Mouse (Mus musculus) forebrain, embryonic 13.5 days (tissue): ENCODE results near the gene Armc7. TPM values are rescaled to one million over a fixed set of nuclear protein-coding genes. Genes with fewer than 3 reads are reported as not detected.
"Not testable (repeated sequence)": the region's sequence is repeated elsewhere in the genome, so short reads cannot be mapped to it uniquely, and the experiment has no call there.

ENCODE experiments used
- ATAC-seq: fragments of 200-750 bp; cut with Nextera tagmentation; 2 replicates; pipeline ENCODE4 v1.8.0; 2017
- H3K27ac ChIP-seq: fragments of 300-500 bp; sonication (generic); 2 replicates; pipeline ENCODE4 v1.5.1; 2015; ENCODE audit warnings: inconsistent platforms, mild to moderate bottlenecking, moderate library complexity
- H3K27me3 ChIP-seq: fragments of 300-500 bp; sonication (generic); 2 replicates; pipeline ENCODE4 v1.6.1; 2015; ENCODE audit warnings: mild to moderate bottlenecking, inconsistent platforms
- H3K36me3 ChIP-seq: fragments of 300-500 bp; sonication (generic); 2 replicates; pipeline ENCODE4 v1.6.1; 2015; ENCODE audit warnings: mild to moderate bottlenecking, inconsistent platforms; ENCODE audit not compliant: poor library complexity, severe bottlenecking
- H3K4me1 ChIP-seq: fragments of 300-500 bp; sonication (generic); 2 replicates; pipeline ENCODE4 v1.6.1; 2015; ENCODE audit warnings: inconsistent platforms
- H3K4me2 ChIP-seq: fragments of 300-500 bp; sonication (generic); 2 replicates; pipeline ENCODE4 v1.6.1; 2015; ENCODE audit warnings: inconsistent platforms, mild to moderate bottlenecking, moderate library complexity
- H3K4me3 ChIP-seq: fragments of 300-500 bp; sonication (generic); 2 replicates; pipeline ENCODE4 v1.5.1; 2015; ENCODE audit warnings: mild to moderate bottlenecking, inconsistent platforms
- H3K9ac ChIP-seq: fragments of 300-500 bp; sonication (generic); 2 replicates; pipeline ENCODE4 v1.6.1; 2015; ENCODE audit warnings: mild to moderate bottlenecking, inconsistent platforms
- H3K9me3 ChIP-seq: fragments of 300-500 bp; sonication (generic); replicated peaks from 2 replicates; pipeline ENCODE4 v1.6.1; 2016; ENCODE audit warnings: inconsistent platforms
- WGBS: fragments of 180-500 bp; shearing (Covaris S2); methylation state at CpG from one replicate; pipeline ENCODE4 v1.1.7; 2015; 5-methylcytosine and 5-hydroxymethylcytosine counted together
- polyA plus RNA-seq: library from polyadenylated mRNA; unstranded; fragments of >200 nt; fragmentation: Nextera tagmentation; extraction: Ambion mirVana; gene quantifications from 2 replicates; pipeline ENCODE4 v1.2.1, GENCODE M21; 2015

The Armc7 gene
- polyA plus RNA-seq, 1 experiment from 2014 or later = 11.3 TPM

DNA sequence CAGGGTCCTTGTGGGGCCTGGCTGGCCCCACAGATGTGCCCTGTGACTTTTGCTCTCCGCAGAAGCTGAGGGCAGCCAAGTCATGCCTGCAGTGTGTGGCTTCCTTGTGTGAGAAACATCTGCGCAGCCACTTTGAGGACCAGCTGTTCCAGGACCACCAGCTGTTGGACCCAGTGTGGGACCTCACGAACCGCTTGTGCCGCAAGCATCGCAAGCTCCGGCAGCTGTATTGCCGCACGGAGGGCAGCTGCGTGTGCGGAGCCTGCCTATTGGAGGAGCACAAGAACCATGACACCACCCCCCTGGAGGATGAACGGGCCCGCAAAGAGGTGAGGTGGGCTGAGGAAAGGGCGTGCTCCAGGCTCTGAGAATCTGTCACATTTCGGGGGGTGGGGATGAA, 34.0 kb upstream of the Armc7 start:
- Histone ChIP-seq H3K4me3 (no peak overlapping the region), H3K9me3 (peaks cover 7% of the 10 kb centered on the region), H3K4me1 (peaks cover under 1% of the 10 kb centered on the region), H3K27ac (no peak overlapping the region), H3K9ac (no peak overlapping the region), H3K36me3 (no peaks in the 10 kb centered on the region), H3K4me2 (no peak overlapping the region), H3K27me3 (no peaks in the 10 kb centered on the region)
- WGBS = 54% methylated on average over 15 of the region's 15 CpGs
- ATAC-seq = no peak

DNA sequence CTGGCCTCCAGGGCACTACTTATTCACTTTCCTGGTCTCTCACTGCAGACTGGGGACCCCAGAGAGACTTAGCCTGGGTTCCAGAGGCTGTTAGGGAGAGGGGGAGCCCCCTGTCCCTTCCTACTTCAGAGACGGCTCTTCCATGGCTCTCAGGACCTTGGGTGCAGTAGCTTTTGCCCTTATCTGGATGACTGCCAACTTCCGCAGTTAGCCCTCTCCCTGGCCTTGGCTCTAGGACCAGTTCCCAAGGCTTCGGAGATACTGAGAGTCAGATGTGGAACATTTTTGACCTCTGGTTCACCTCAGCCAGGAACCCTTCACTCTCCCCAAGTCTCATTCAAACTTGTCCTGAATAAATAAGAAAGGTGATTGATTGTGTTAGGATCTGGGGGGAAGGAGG, 28.6 kb upstream of the Armc7 start:
- Histone ChIP-seq H3K36me3 (no peaks in the 10 kb centered on the region), H3K9ac (no peak overlapping the region), H3K27me3 (no peaks in the 10 kb centered on the region), H3K9me3 (no peaks in the 10 kb centered on the region), H3K27ac (no peak overlapping the region), H3K4me1 (no peaks in the 10 kb centered on the region), H3K4me3 (no peak overlapping the region), H3K4me2 (no peak overlapping the region)
- WGBS = 81% methylated on average over 3 of the region's 3 CpGs
- no peak for ATAC-seq

DNA sequence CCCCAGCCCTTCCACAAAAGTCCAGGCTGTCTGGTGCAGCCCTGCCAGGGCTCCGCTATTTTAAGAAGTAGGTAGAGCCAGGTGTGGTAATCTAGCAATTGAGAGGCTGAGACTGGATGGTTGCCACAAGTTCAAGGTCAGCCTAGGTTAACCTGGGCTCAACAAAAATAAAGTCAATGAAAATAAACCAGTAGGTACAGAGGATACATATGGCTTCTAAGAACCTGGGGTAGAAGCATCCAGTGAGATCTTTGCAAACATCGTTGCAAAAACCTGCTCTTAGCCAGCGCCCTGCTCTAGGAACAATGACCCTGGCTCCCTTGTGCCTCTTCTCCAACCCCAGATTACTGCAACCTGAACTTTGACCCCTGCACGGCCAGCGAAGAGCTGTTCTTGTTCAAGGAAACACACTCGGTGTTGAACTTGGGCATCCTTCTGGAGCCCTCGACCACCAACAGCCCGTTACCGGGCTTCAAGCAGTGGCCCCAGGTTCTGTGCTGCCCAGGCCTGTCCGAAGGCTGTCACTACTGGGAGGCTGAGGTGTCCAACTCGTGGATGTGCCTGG, 28.1 kb upstream of the Armc7 start:
- ATAC-seq = no peak
- Histone ChIP-seq H3K4me1 (no peaks in the 10 kb centered on the region), H3K36me3 (no peaks in the 10 kb centered on the region), H3K4me2 (no peak overlapping the region), H3K27ac (no peak overlapping the region), H3K27me3 (no peaks in the 10 kb centered on the region), H3K9ac (no peak overlapping the region), H3K4me3 (no peak overlapping the region), H3K9me3 (no peaks in the 10 kb centered on the region)
- WGBS = 88% methylated on average over 11 of the region's 11 CpGs

DNA sequence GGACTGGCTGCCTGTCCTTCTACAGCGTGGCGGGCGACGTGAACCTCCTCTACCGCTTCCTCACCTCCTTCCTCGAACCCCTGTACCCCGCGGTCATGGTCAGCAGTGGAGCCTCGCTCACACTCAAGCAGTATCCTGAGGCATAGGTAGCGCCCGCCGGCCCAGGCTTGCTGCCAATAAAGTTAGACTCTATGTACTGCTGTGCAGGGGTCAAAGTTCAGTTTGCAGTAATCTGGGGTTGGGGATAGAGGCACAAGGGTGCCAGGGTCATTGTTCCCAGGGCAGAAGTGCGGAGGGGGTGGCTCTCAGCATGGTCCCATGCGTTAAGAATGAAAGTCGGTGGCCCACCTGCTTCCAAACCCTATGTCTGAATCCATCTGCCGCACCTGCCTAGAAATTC, 27.4 kb upstream of the Armc7 start:
- Histone ChIP-seq H3K27ac (no peak overlapping the region), H3K27me3 (no peaks in the 10 kb centered on the region), H3K4me3 (no peak overlapping the region), H3K9me3 (no peaks in the 10 kb centered on the region), H3K4me1 (no peaks in the 10 kb centered on the region), H3K9ac (no peak overlapping the region), H3K36me3 (no peaks in the 10 kb centered on the region), H3K4me2 (no peak overlapping the region)
- no peak for ATAC-seq
- 85% methylated on average over 16 of the region's 16 CpGs for WGBS

DNA sequence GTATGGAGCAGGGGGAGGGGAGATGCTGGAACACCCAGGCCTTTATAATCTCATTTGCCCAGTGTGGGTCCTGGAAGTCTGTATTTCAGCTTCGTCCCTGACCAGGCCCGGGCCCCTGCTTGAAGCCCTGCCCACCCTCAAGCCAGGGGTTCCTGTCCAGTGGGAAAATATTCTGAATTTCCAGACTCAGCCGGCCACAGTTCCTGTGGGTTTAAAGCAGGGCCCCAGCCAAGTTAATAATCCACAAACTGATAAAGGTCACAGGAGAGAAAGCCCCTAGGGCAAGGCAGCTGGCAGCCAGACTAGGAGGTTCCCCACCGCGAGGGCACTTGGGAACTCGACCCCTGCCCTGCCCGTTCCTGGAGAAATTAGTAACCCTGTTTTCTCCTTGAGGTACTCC, 26.5 kb upstream of the Armc7 start:
- Histone ChIP-seq H3K36me3 (no peaks in the 10 kb centered on the region), H3K4me3 (no peak overlapping the region), H3K27me3 (no peaks in the 10 kb centered on the region), H3K9me3 (no peaks in the 10 kb centered on the region), H3K4me2 (no peak overlapping the region), H3K9ac (no peak overlapping the region), H3K27ac (no peak overlapping the region), H3K4me1 (no peaks in the 10 kb centered on the region)
- no peak for ATAC-seq
- WGBS = 79% methylated on average over 7 of the region's 7 CpGs

DNA sequence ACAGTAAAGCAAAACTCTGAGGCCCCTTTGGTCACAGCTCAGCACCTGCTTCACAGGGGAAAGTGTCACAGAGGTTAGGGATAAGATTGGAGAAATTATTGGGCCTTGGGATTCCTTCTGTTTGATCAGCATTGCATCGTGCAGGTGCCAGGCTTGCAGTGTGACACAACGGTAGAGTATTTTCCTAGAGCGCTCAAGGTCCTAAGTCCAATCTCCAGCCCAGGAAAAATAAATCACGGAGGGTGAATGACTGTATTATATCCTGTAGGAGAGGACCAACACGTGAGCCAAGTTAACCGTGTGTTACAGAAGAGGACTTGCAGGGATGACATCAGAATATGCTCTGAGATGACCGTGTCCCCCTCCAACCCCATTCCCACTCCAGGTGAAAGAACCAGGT, 25.3 kb upstream of the Armc7 start:
- Histone ChIP-seq H3K27me3 (no peaks in the 10 kb centered on the region), H3K27ac (no peak overlapping the region), H3K9me3 (no peaks in the 10 kb centered on the region), H3K4me1 (no peaks in the 10 kb centered on the region), H3K4me2 (no peak overlapping the region), H3K4me3 (no peak overlapping the region), H3K36me3 (no peaks in the 10 kb centered on the region), H3K9ac (no peak overlapping the region)
- 94% methylated on average over 7 of the region's 7 CpGs for WGBS
- ATAC-seq = no peak

- Histone ChIP-seq H3K27me3 (no peaks in the 10 kb centered on the region), H3K4me1 (no peaks in the 10 kb centered on the region), H3K9ac (no peak overlapping the region), H3K4me2 (no peak overlapping the region), H3K9me3 (no peaks in the 10 kb centered on the region), H3K36me3 (no peaks in the 10 kb centered on the region), H3K27ac (no peak overlapping the region), H3K4me3 (no peak overlapping the region)
- no peak for ATAC-seq
- 88% methylated on average over 8 of the region's 8 CpGs for WGBS
Measured at GRCm38 (mm10) chr11:115451781-115452241, 23.7 kb upstream of the Armc7 start.

- 75% methylated on average over 7 of the region's 7 CpGs for WGBS
- Histone ChIP-seq H3K4me1 (no peaks in the 10 kb centered on the region), H3K4me2 (no peak overlapping the region), H3K9ac (no peak overlapping the region), H3K36me3 (no peaks in the 10 kb centered on the region), H3K4me3 (no peak overlapping the region), H3K27me3 (no peaks in the 10 kb centered on the region), H3K27ac (no peak overlapping the region), H3K9me3 (no peaks in the 10 kb centered on the region)
- no peak for ATAC-seq
Measured at GRCm38 (mm10) chr11:115452281-115452860, 23.1 kb upstream of the Armc7 start.

DNA sequence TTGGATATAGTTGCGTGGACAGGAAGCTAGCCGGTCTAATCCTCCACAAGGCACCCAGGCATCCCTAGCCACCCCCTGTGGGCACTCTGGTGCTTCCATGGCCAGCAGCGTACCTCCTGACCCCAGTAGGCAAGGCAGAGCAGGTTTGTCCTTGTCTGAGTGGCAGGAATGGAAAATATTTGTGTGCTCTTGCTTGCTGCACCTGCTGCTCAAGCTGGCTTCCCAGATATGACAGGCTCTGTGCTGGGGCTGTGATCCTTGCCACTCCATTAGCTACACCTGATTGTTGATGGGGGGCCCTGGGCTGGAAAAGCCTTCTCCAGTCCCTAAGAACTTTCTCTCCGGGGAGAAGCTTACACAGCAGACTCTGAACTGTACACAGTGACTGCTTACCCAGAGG, 22.2 kb upstream of the Armc7 start:
- H3K4me1 ChIP-seq = no peaks in the 10 kb centered on the region
- 73% methylated on average over 4 of the region's 4 CpGs for WGBS
- no peak overlapping the region for H3K4me3 ChIP-seq
- H3K27ac ChIP-seq = no peak overlapping the region
- no peaks in the 10 kb centered on the region for H3K36me3 ChIP-seq
- H3K9me3 ChIP-seq = no peaks in the 10 kb centered on the region
- no peak for ATAC-seq
- H3K9ac ChIP-seq = no peak overlapping the region
- no peaks in the 10 kb centered on the region for H3K27me3 ChIP-seq
- no peak overlapping the region for H3K4me2 ChIP-seq

- H3K36me3 ChIP-seq, H3K27ac ChIP-seq, H3K9me3 ChIP-seq, H3K9ac ChIP-seq, H3K27me3 ChIP-seq, H3K4me3 ChIP-seq, H3K4me1 ChIP-seq, ATAC-seq, H3K4me2 ChIP-seq: not testable (repeated sequence)
- WGBS = 91% methylated on average over 6 of the region's 6 CpGs
Measured at GRCm38 (mm10) chr11:115454822-115455221, 20.6 kb upstream of the Armc7 start.

DNA sequence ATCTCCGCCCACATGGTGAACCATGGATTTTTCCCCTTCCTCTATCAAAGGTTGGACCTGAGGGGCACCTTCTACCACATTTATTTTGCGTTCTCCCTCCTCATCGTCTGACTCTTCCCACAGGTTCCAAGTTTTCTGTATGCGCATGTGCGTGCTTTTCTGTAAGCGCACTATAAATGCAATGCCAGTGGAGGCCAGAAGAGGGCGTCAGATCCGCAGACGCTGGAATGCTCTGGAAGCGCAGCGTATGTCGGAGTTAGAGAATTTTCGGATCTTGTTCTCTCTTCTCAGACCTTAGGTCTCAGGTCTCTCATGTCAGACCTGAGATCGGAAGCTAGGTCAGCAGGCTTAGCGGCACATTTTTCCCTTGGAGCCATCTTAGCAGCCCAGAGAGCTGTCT, 19.8 kb upstream of the Armc7 start:
- ATAC-seq = no peak
- Histone ChIP-seq H3K4me3 (no peak overlapping the region), H3K4me2 (no peak overlapping the region), H3K9ac (no peak overlapping the region), H3K27ac (no peak overlapping the region), H3K4me1 (no peaks in the 10 kb centered on the region), H3K27me3 (no peaks in the 10 kb centered on the region), H3K36me3 (no peaks in the 10 kb centered on the region), H3K9me3 (no peaks in the 10 kb centered on the region)
- WGBS = 88% methylated on average over 15 of the region's 15 CpGs

DNA sequence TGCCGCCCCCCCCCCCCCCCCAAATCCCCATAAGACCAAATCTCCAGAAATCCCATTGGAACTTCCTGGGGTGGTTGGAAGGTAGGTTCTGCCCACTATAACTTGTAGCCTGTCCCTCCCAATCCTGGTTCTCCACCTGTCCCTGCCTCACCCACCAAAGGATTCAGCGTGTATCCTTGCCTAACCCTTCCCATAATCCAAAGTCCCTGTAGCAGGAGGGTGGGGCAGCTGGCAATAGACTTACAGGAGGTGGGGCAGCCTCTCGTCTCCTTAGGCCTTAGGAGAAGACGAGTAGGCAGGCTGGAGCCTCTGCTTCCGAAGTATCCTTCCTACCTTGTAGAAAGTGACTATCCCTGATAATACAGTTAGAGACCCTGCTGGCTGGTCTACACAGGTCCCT, 19.3 kb upstream of the Armc7 start:
- Histone ChIP-seq H3K9me3 (no peaks in the 10 kb centered on the region), H3K4me3 (no peak overlapping the region), H3K36me3 (no peaks in the 10 kb centered on the region), H3K9ac (no peak overlapping the region), H3K4me2 (no peak overlapping the region), H3K4me1 (no peaks in the 10 kb centered on the region), H3K27me3 (no peaks in the 10 kb centered on the region), H3K27ac (no peak overlapping the region)
- ATAC-seq = no peak
- WGBS = 92% methylated on average over 5 of the region's 5 CpGs

DNA sequence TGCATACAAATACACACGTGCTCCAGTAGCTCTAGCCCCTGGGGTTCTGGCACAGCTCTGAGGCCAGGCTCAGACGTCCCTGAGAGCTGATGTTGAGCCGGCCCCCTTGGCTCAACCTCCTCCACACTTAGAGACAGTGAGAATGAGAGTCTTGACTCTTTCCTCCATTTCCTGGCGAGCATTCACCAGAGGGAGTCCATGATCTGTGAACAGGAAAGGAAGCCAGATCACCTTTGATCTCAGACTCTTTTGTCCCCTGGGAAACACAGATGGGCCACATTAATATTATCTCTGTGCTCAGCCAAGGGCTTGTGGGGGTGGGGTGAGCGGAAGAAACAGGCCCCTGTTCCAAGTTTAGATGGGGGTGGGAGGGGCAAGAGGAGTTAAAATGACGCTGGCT, 18.1 kb upstream of the Armc7 start:
- H3K9ac ChIP-seq = no peak overlapping the region
- no peak overlapping the region for H3K27ac ChIP-seq
- 44% methylated on average over 6 of the region's 6 CpGs for WGBS
- no peaks in the 10 kb centered on the region for H3K36me3 ChIP-seq
- H3K4me1 ChIP-seq = peaks cover 3% of the 10 kb centered on the region
- no peak for ATAC-seq
- H3K27me3 ChIP-seq = no peaks in the 10 kb centered on the region
- H3K9me3 ChIP-seq = no peaks in the 10 kb centered on the region
- H3K4me2 ChIP-seq = no peak overlapping the region
- H3K4me3 ChIP-seq = no peak overlapping the region
